Mouse (Mus musculus): ENCODE results near the gene Sept9.

- TF ChIP-seq CTCF (IDR thresholded peaks at IDR 0.05) (no peak), EP300 (IDR thresholded peaks at IDR 0.05) (no peak)
These were observed 164.5 kb downstream of the Sept9 start for GRCm38 (mm10) chr11:117363918-117364317.
